Mouse (Mus musculus) spleen, adult 2 months (tissue): ENCODE measurements around the gene Abcc4.

Experiments used
- CTCF ChIP-seq: fragments of 200-500 bp; IDR thresholded peaks from 2 replicates; pipeline ENCODE4 v1.5.1; 2011; ENCODE audit warnings: mild to moderate bottlenecking, inconsistent platforms; ENCODE audit not compliant: insufficient read depth, insufficient read length, insufficient replicate concordance; ENCODE audit errors: extremely low read depth
- POLR2A ChIP-seq: fragments of 200-500 bp; IDR thresholded peaks from 2 replicates; pipeline ENCODE4 v1.6.1; 2011; ENCODE audit warnings: low read depth, low read length, inconsistent platforms

DNA sequence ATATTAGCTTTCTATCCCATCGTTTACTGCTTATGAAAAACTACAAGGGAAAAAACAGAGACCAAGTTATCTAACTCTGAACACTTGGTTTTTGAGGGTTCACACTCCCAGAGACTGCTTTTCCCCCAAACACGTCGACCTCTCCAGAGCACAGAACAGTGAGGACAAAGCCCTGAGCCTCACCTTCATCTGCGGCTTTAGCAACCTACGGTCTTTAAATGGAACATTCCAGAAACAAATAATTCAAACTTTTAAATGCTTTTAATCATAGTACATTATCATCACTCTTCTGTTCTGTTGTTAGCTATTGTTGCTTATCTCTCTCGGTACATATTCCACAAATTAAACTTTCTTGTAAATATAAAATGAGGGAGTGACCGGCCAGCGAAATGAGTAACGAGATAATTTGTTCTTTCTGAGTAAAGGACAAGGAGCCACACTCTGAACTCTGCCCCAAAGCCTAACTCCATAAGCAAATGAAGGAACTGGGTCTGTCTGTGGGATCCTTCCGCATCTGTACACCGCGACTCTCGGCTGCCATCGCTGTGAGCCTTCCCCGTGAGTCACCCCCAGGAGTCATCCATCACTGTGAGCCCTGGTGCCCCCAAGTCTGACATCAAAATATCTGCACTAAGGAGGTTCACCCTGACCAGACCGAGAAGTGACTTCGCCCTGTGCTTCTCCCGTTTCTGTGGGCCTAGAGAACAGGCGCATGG lies 126.8 kb downstream of the Abcc4 start:
- no peak for TF ChIP-seq CTCF
- no peak for TF ChIP-seq POLR2A
